ENCODE assay signal across 8 mouse cellular contexts in the genomic region with DNA sequence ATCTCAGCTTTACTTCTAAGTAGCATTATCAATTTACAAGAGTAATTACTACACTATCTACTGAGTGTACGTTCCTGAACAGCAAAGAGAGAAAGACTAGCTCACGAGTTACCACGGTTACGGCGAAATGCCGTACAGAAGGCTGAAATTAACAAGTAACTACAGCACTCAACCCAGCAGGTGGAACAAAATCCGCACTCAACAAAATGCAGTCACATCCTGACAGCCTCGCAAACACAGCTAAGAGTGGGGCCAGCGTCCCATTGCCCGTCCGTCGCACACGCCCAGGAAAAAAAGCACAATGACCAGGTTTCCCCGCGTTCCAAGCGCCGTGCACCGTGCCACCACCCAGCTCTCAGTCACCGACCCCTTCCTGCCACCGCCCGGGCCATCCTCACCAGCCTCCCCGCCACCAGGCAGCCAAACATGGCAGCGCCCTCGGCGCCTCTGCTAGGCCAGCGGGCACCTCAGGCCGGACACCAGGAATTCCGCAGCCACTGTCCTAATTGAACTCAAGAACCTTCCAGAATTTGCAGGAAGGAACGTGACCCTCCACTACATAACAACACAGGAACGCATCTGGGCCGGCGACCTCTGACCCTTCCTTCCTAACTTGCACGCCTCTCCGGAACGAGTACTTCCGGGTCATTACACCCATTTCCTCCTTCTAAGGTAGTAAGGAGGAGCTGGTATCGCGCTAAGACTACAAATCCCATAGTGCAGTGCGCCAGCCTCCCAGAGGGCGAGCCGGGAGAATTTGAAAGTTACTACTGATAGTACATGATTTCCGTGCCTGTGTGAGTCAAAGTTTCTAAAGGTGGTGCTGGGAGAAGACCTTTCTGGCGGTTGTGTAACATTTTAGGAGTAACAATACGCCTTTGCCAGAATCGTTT. TPM values are rescaled to one million over a fixed set of nuclear protein-coding genes. Genes with fewer than 3 reads are reported as not detected.
DNase-seq lines count a peak whose midpoint lies in the region; ATAC-seq and TF ChIP-seq lines count a peak whose summit lies in the region.

A gene (minus strand): TSS at position 634 of the 893 bp plus-strand sequence.

- no peaks in the 10 kb centered on the region for H3K27me3 ChIP-seq in MEL (ENCODE audit: control insufficient read depth in 1 of 2, insufficient read depth in 2 of 2, low read length in 2 of 2)
- H3K27me3 ChIP-seq in cerebellum, adult 2 months (ENCODE audit: control insufficient read depth, insufficient read depth, low read length) = no peaks in the 10 kb centered on the region
- H3K27me3 ChIP-seq in forebrain, postnatal 0 days (ENCODE audit: insufficient read depth, low read length) = no peaks in the 10 kb centered on the region
- H3K27me3 ChIP-seq in lung, embryonic 15.5 days = no peaks in the 10 kb centered on the region

- TF ChIP-seq POLR2A in MEL (IDR thresholded peaks at IDR 0.05; ENCODE audit: control insufficient read depth in 1 of 2, insufficient read depth in 1 of 2, low read depth in 1 of 2, low read length in 2 of 2, poor library complexity in 1 of 2) = peak; percentile 54 to 87; a peak in 3 of 4 replicates
- TF ChIP-seq POLR2A in cerebellum, adult 2 months (IDR thresholded peaks at IDR 0.05; ENCODE audit: borderline replicate concordance, insufficient read depth, low read length) = peak; percentile 51; the same call in 1 of the 2 replicates

- H3K79me2 ChIP-seq in MEL (ENCODE audit: control insufficient read depth, insufficient read depth, low read length, poor library complexity) = peaks cover 15% of the 10 kb centered on the region

- H3K4me3 ChIP-seq in MEL (ENCODE audit: control insufficient read depth in 1 of 2, insufficient read depth in 1 of 2, low read depth in 2 of 2, low read length in 2 of 2) = peak within 1 kb of the TSS; percentile 71 to 96
- peak within 1 kb of the TSS; percentile 73 for H3K4me3 ChIP-seq in cerebellum, adult 2 months (replicated peaks; ENCODE audit: insufficient read depth, low read depth, low read length)
- peak within 1 kb of the TSS; percentile 64 for H3K4me3 ChIP-seq in forebrain, postnatal 0 days (ENCODE audit: low read depth, low read length)
- H3K4me3 ChIP-seq in lung, embryonic 15.5 days = peak within 1 kb of the TSS; percentile 93

- H3K4me2 ChIP-seq in forebrain, postnatal 0 days (ENCODE audit: low read depth) = peak within 1 kb of the TSS; percentile 61
- H3K4me2 ChIP-seq in lung, embryonic 15.5 days = peak within 1 kb of the TSS; percentile 57

- H3K9ac ChIP-seq in MEL (ENCODE audit: control insufficient read depth, low read depth, low read length, poor library complexity, severe bottlenecking) = peak within 1 kb of the TSS; percentile 82
- peak within 1 kb of the TSS; percentile 66 for H3K9ac ChIP-seq in forebrain, postnatal 0 days
- H3K9ac ChIP-seq in lung, embryonic 15.5 days = peak within 1 kb of the TSS; percentile 78

- DNase-seq in MEL (ENCODE audit: low read depth, low spot score) = peak; percentile 99
- peak; percentile 89 to 95 for DNase-seq in cerebellum, adult 2 months
- DNase-seq in forebrain, postnatal 0 days = peak; percentile 95
- peak; percentile 94 for DNase-seq in heart, postnatal 4 days
- DNase-seq in layer of hippocampus, adult 8-10 months (ENCODE audit: low spot score in 2 of 2) = peak; percentile 93 to 95
- DNase-seq in ovary, adult 18-20 months (ENCODE audit: low spot score) = peak; percentile 90
- peak; percentile 98 for DNase-seq in thymus, postnatal 0 days (ENCODE audit: low spot score)

- peak; percentile 100 for ATAC-seq in forebrain, postnatal 0 days
- ATAC-seq in lung, embryonic 15.5 days (ENCODE audit: borderline replicate concordance, extremely low read depth, low FRiP score, low TSS enrichment) = peak; percentile 100

- peak within 1 kb of the TSS; percentile 83 for H3K27ac ChIP-seq in MEL (ENCODE audit: control insufficient read depth, low read depth, low read length)
- 0 out of 2 replicates have a peak within 1 kb of the TSS, but pooled peaks have one; percentile 2 for H3K27ac ChIP-seq in cerebellum, adult 2 months (ENCODE audit: insufficient read depth, low read length)
- H3K27ac ChIP-seq in forebrain, postnatal 0 days (ENCODE audit: low read depth, low read length) = peak within 1 kb of the TSS; percentile 83
- H3K27ac ChIP-seq in lung, embryonic 15.5 days = peak within 1 kb of the TSS; percentile 89

- TF ChIP-seq RAD21 in MEL (IDR thresholded peaks at IDR 0.05; ENCODE audit: low read depth, low read length) = no peak

- H3K9me3 ChIP-seq in MEL (replicated peaks; ENCODE audit: insufficient read depth, low read length) = no peaks in the 10 kb centered on the region
- no peaks in the 10 kb centered on the region for H3K9me3 ChIP-seq in forebrain, postnatal 0 days (ENCODE audit: low read length)
- H3K9me3 ChIP-seq in lung, embryonic 15.5 days = no peaks in the 10 kb centered on the region

- WGBS in cerebellum, adult 2 months = under 1% methylated on average over 45 of the region's 45 CpGs
- WGBS in forebrain, postnatal 0 days = 3% methylated on average over 43 of the region's 45 CpGs
- under 1% methylated on average over 45 of the region's 45 CpGs for WGBS in lung, embryonic 15.5 days

- peaks cover 0 to 5% of the 10 kb centered on the region in 2 experiments; a peak in 1 of 4 replicates for H3K36me3 ChIP-seq in MEL (ENCODE audit: control insufficient read depth in 1 of 2, insufficient read depth in 2 of 2, low read length in 2 of 2)
- H3K36me3 ChIP-seq in forebrain, postnatal 0 days (ENCODE audit: insufficient read depth) = no peaks in the 10 kb centered on the region
- H3K36me3 ChIP-seq in lung, embryonic 15.5 days = no peaks in the 10 kb centered on the region

- H3K4me1 ChIP-seq in MEL (ENCODE audit: control insufficient read depth in 1 of 2, insufficient read depth in 2 of 2, low read length in 2 of 2) = peaks cover 0 to 5% of the 10 kb centered on the region in 2 experiments; a peak in 2 of 4 replicates
- peaks cover 3% of the 10 kb centered on the region; the same call in 1 of the 2 replicates for H3K4me1 ChIP-seq in cerebellum, adult 2 months (ENCODE audit: control insufficient read depth, insufficient read depth, low read length)
- H3K4me1 ChIP-seq in forebrain, postnatal 0 days (ENCODE audit: insufficient read depth) = no peaks in the 10 kb centered on the region
- H3K4me1 ChIP-seq in lung, embryonic 15.5 days = peaks cover 10% of the 10 kb centered on the region

- no peak for TF ChIP-seq CTCF in MEL (IDR thresholded peaks at IDR 0.05 in 2 of 3, conservative IDR thresholded peaks at IDR 0.05 in 1 of 3; ENCODE audit: control insufficient read depth in 1 of 3, insufficient read depth in 1 of 3, low read depth in 2 of 3, low read length in 3 of 3, poor library complexity in 1 of 3, severe bottlenecking in 1 of 3)
- no peak for TF ChIP-seq CTCF in cerebellum, adult 2 months (IDR thresholded peaks at IDR 0.05; ENCODE audit: borderline replicate concordance, insufficient read depth, low read depth, low read length)
- TF ChIP-seq CTCF in forebrain, postnatal 0 days (IDR thresholded peaks at IDR 0.05; ENCODE audit: low read depth) = no peak

- no peak for TF ChIP-seq EP300 in MEL (IDR thresholded peaks at IDR 0.05; ENCODE audit: low read depth in 1 of 2, low read length in 2 of 2)

TF ChIP-seq in MEL, 35 proteins besides CTCF, POLR2A, EP300 and RAD21 (continues in another document):
- 0 out of 2 replicates have a peak, but pooled peaks have one; percentile 34 for TF ChIP-seq POLR2AphosphoS2 (IDR thresholded peaks at IDR 0.05; ENCODE audit: low read length)
- peak; percentile 96 for TF ChIP-seq SIN3A (IDR thresholded peaks at IDR 0.05; ENCODE audit: low read length)
- TF ChIP-seq MAZ (IDR thresholded peaks at IDR 0.05; ENCODE audit: low read depth, low read length) = no peak; the same call in 1 of the 2 replicates
- TF ChIP-seq RCOR1 (IDR thresholded peaks at IDR 0.05; ENCODE audit: low read depth, low read length) = no peak
- TF ChIP-seq BHLHE40 (IDR thresholded peaks at IDR 0.05; ENCODE audit: borderline replicate concordance, low read depth, low read length) = no peak
- peak; percentile 85 for TF ChIP-seq ZMIZ1 (IDR thresholded peaks at IDR 0.05; ENCODE audit: low read depth, low read length)
- peak; percentile 93 for TF ChIP-seq ELF1 (IDR thresholded peaks at IDR 0.05; ENCODE audit: low read depth, low read length)
- no peak for TF ChIP-seq ZC3H11A (IDR thresholded peaks at IDR 0.05; ENCODE audit: low read depth, low read length)
- TF ChIP-seq NELFE (IDR thresholded peaks at IDR 0.05; ENCODE audit: low read depth, low read length) = peak; percentile 85
- TF ChIP-seq MYC (IDR thresholded peaks at IDR 0.05; ENCODE audit: low read depth, low read length) = peak; percentile 71; the same call in 1 of the 2 replicates
- TF ChIP-seq KAT2A (conservative IDR thresholded peaks at IDR 0.05; ENCODE audit: low read depth, low read length) = peak; percentile 93
- TF ChIP-seq JUND (IDR thresholded peaks at IDR 0.05; ENCODE audit: low read depth, low read length) = no peak
- TF ChIP-seq MAX (IDR thresholded peaks at IDR 0.05; ENCODE audit: low read length) = peak; percentile 44; the same call in 1 of the 2 replicates
- TF ChIP-seq GABPA (IDR thresholded peaks at IDR 0.05; ENCODE audit: low read depth, low read length) = no peak
- TF ChIP-seq HCFC1 (IDR thresholded peaks at IDR 0.05; ENCODE audit: low read depth, low read length) = peak; percentile 98
- peak; percentile 90 for TF ChIP-seq CHD2 (IDR thresholded peaks at IDR 0.05; ENCODE audit: low read length)
- TF ChIP-seq TAL1 (IDR thresholded peaks at IDR 0.05; ENCODE audit: low read length) = no peak
- peak; percentile 38; the same call in 1 of the 2 replicates for TF ChIP-seq E2F4 (IDR thresholded peaks at IDR 0.05; ENCODE audit: borderline replicate concordance, low read depth, low read length)
- TF ChIP-seq MYB (IDR thresholded peaks at IDR 0.05; ENCODE audit: low read depth, low read length) = no peak
- no peak for TF ChIP-seq UBTF (IDR thresholded peaks at IDR 0.05; ENCODE audit: borderline replicate concordance, insufficient read depth, low read depth, low read length)

RNA-seq across cellular contexts. Expression of the gene that starts here (rescaled TPM):
- total RNA-seq in MEL (2012; rRNA removed) = 61.4 and 83.0 TPM in 2 replicates
- 100 to 1,000 TPM in 1 of 2 experiments, not detected in 1; 123 TPM for polyA plus RNA-seq in MEL (2012; ENCODE audit: insufficient read depth in 1 of 2, insufficient read length in 2 of 2, low read depth in 1 of 2, low replicate concordance in 2 of 2, missing spikeins in 1 of 2)
- 80.6 and 93.7 TPM in 2 replicates for polyA plus RNA-seq in cerebellum, adult 2 months (2012; rRNA removed)
- 80.0 and 89.2 TPM in 2 replicates for total RNA-seq in forebrain, postnatal 0 days (2014; rRNA removed)
- 163 and 173 TPM in 2 replicates for polyA plus RNA-seq in forebrain, postnatal 0 days (2015; fragmentation: Nextera tagmentation; extraction: Ambion mirVana)
- total RNA-seq in heart, postnatal 4 days (2021) = 10 to 100 TPM; 68.1 to 73.4 TPM
- 100 to 1,000 TPM in 2 of 4 experiments, 10 to 100 TPM in 2; 76.4 to 119 (median 97.1) TPM for total RNA-seq in layer of hippocampus, adult 8-10 months (2022)
- 136 and 144 TPM in 2 replicates for polyA plus RNA-seq in lung, embryonic 15.5 days (2015; fragmentation: Nextera tagmentation; extraction: Ambion mirVana)
- 152 and 183 TPM in 2 replicates for polyA plus RNA-seq in thymus, postnatal 0 days (2015; fragmentation: Nextera tagmentation; extraction: Ambion mirVana)

Comparison
In these comparisons a context has a peak if more than half of its experiments do, and no peak if none do; other contexts are left out.
1. Peak in every context shown above with its lines: DNase-seq, ATAC-seq, H3K4me3 ChIP-seq and H3K27ac ChIP-seq.
2. H3K27ac ChIP-seq: peak in every context shown above with its lines; median percentile 89 in lung, embryonic 15.5 days; 83 in MEL; 83 in forebrain, postnatal 0 days; 2 in cerebellum, adult 2 months.